Mouse (Mus musculus) liver, postnatal 0 days (tissue): Measurements from ENCODE around the gene Arf3. TPM values are rescaled to one million over a fixed set of nuclear protein-coding genes. Genes with fewer than 3 reads are reported as not detected.

ENCODE experiments used
- ATAC-seq: fragments of 200-750 bp; cut with Nextera tagmentation; 2 replicates; pipeline ENCODE4 v1.8.0; 2017; ENCODE audit warnings: mild to moderate bottlenecking, moderate library complexity
- DNase-seq: peaks from one replicate; pipeline ENCODE4 v3.0.0-alpha.2; 2016
- H3K27ac ChIP-seq: fragments of 300-500 bp; sonication (generic); 2 replicates; pipeline ENCODE4 v1.5.1; 2014; ENCODE audit warnings: antibody characterized with exemption, moderate library complexity, mild to moderate bottlenecking, low read depth
- H3K27me3 ChIP-seq: fragments of 300-500 bp; sonication (generic); 2 replicates; pipeline ENCODE4 v1.6.1; 2014; ENCODE audit warnings: low read length, control low read depth, mixed read lengths; ENCODE audit not compliant: insufficient read depth
- H3K36me3 ChIP-seq: fragments of 300-500 bp; sonication (generic); replicated peaks from 2 replicates; pipeline ENCODE4 v1.6.1; 2014; ENCODE audit warnings: mild to moderate bottlenecking, control low read depth, low read length, moderate library complexity, mixed read lengths; ENCODE audit not compliant: insufficient read depth
- H3K4me1 ChIP-seq: fragments of 300-500 bp; sonication (generic); 2 replicates; pipeline ENCODE4 v1.6.1; 2014; ENCODE audit warnings: antibody characterized with exemption, mild to moderate bottlenecking, control low read depth; ENCODE audit not compliant: insufficient read depth
- H3K4me2 ChIP-seq: fragments of 300-500 bp; sonication (generic); 2 replicates; pipeline ENCODE4 v1.6.1; 2014; ENCODE audit warnings: low read depth, mild to moderate bottlenecking, low read length, moderate library complexity, mixed read lengths
- H3K4me3 ChIP-seq: fragments of 300-500 bp; sonication (generic); 2 replicates; pipeline ENCODE4 v1.5.1; 2014; ENCODE audit warnings: low read depth, low read length
- H3K9ac ChIP-seq: fragments of 300-500 bp; sonication (generic); replicated peaks from 2 replicates; pipeline ENCODE4 v1.6.1; 2014; ENCODE audit warnings: mild to moderate bottlenecking, moderate library complexity
- H3K9me3 ChIP-seq: fragments of 300-500 bp; sonication (generic); 2 replicates; pipeline ENCODE4 v1.6.1; 2016; ENCODE audit warnings: mild to moderate bottlenecking, control low read depth, low read length, mixed read lengths
- CTCF ChIP-seq: sonication (generic); IDR thresholded peaks from 2 replicates; pipeline ENCODE4 v1.5.1; 2016; ENCODE audit warnings: antibody characterized with exemption, low read depth
- EP300 ChIP-seq: IDR thresholded peaks from 2 replicates; pipeline ENCODE4 v1.6.1; 2016; ENCODE audit warnings: antibody characterized with exemption, low read depth, mild to moderate bottlenecking
- WGBS: fragments of 180-500 bp; shearing (Covaris S2); extraction: QIAGEN DNeasy Blood & Tissue Kit; methylation state at CpG from one replicate; pipeline ENCODE4 v1.1.7; 2014; ENCODE audit not compliant: insufficient replicate concordance; 5-methylcytosine and 5-hydroxymethylcytosine counted together
- polyA plus RNA-seq: library from polyadenylated mRNA; unstranded; fragments of >200 nt; fragmentation: Nextera tagmentation; extraction: Ambion mirVana; gene quantifications from 2 replicates; pipeline ENCODE4 v1.2.1, GENCODE M21; 2015

The Arf3 gene
- polyA plus RNA-seq, 1 experiment from 2014 or later = 10.4 TPM

GRCm38 (mm10) chr15:98738796-98739195 is 24.2 kb downstream of the Arf3 start:
- Histone ChIP-seq H3K27ac (no peak overlapping the region), H3K4me2 (no peak overlapping the region), H3K9me3 (no peaks in the 10 kb centered on the region), H3K9ac (no peak overlapping the region), H3K4me3 (no peak overlapping the region), H3K27me3 (no peaks in the 10 kb centered on the region), H3K36me3 (peaks cover 27% of the 10 kb centered on the region), H3K4me1 (0 out of 2 replicates have a peak, but pooled peaks cover 2% of the 10 kb centered on the region)
- TF ChIP-seq EP300 (no peak), CTCF (peak; percentile 52)
- 46% methylated on average over 4 of the region's 4 CpGs for WGBS
- ATAC-seq (no peak), DNase-seq (no peak)

GRCm38 (mm10) chr15:98737881-98738280 is 25.1 kb downstream of the Arf3 start:
- Histone ChIP-seq H3K36me3 (peaks cover 27% of the 10 kb centered on the region), H3K27me3 (no peaks in the 10 kb centered on the region), H3K4me2 (no peak overlapping the region), H3K4me1 (peaks cover 7% of the 10 kb centered on the region; the same call in 1 of the 2 replicates), H3K4me3 (no peak overlapping the region), H3K9ac (no peak overlapping the region), H3K27ac (no peak overlapping the region), H3K9me3 (no peaks in the 10 kb centered on the region)
- ATAC-seq (peak; percentile 67), DNase-seq (peak; percentile 38)
- no peak for TF ChIP-seq EP300
- peak; percentile 67 for TF ChIP-seq CTCF

GRCm38 (mm10) chr15:98736521-98736920 is 26.5 kb downstream of the Arf3 start:
- H3K36me3 ChIP-seq = peaks cover 24% of the 10 kb centered on the region

GRCm38 (mm10) chr15:98733976-98734566 is 28.9 kb downstream of the Arf3 start:
- Histone ChIP-seq H3K9ac (no peak overlapping the region), H3K4me2 (no peak overlapping the region), H3K4me3 (no peak overlapping the region)

More at GRCm38 (mm10) chr15:98736521-98736920, 26.5 kb downstream of the Arf3 start:
- Histone ChIP-seq H3K4me3 (no peak overlapping the region), H3K4me1 (peaks cover 12% of the 10 kb centered on the region), H3K27ac (no peak overlapping the region), H3K27me3 (no peaks in the 10 kb centered on the region), H3K4me2 (no peak overlapping the region), H3K9me3 (no peaks in the 10 kb centered on the region), H3K9ac (no peak overlapping the region)
- DNase-seq (no peak), ATAC-seq (no peak)
- 83% methylated on average over 10 of the region's 10 CpGs for WGBS
- TF ChIP-seq CTCF (no peak), EP300 (no peak)

GRCm38 (mm10) chr15:98733370-98733769 is 29.6 kb downstream of the Arf3 start:
- no peaks in the 10 kb centered on the region for H3K27me3 ChIP-seq
- DNase-seq = no peak

More at GRCm38 (mm10) chr15:98733976-98734566, 28.9 kb downstream of the Arf3 start:
- Histone ChIP-seq H3K9me3 (no peaks in the 10 kb centered on the region), H3K27ac (0 out of 2 replicates have a peak overlapping the region, but pooled peaks have one; percentile 19), H3K27me3 (no peaks in the 10 kb centered on the region), H3K4me1 (peaks cover 12% of the 10 kb centered on the region), H3K36me3 (0 out of 2 replicates have a peak, but pooled peaks cover 1% of the 10 kb centered on the region)
- DNase-seq = no peak
- no peak for TF ChIP-seq CTCF
- no peak for TF ChIP-seq EP300
- ATAC-seq = no peak
- WGBS = 57% methylated on average over 5 of the region's 5 CpGs

GRCm38 (mm10) chr15:98732006-98732531 is 30.9 kb downstream of the Arf3 start:
- no peak overlapping the region for H3K9ac ChIP-seq
- H3K36me3 ChIP-seq = no peaks in the 10 kb centered on the region
- peaks cover 26% of the 10 kb centered on the region for H3K4me1 ChIP-seq
- H3K4me3 ChIP-seq = no peak overlapping the region
- H3K27me3 ChIP-seq = no peaks in the 10 kb centered on the region
- WGBS = 47% methylated on average over 8 of the region's 8 CpGs
- no peak overlapping the region for H3K4me2 ChIP-seq
- no peak overlapping the region for H3K27ac ChIP-seq
- ATAC-seq (peak; percentile 12; the same call in 1 of the 2 replicates), DNase-seq (peak; percentile 23)
- no peak for TF ChIP-seq EP300
- TF ChIP-seq CTCF = no peak
- H3K9me3 ChIP-seq = no peaks in the 10 kb centered on the region

More at GRCm38 (mm10) chr15:98733370-98733769, 29.6 kb downstream of the Arf3 start:
- TF ChIP-seq EP300 (no peak), CTCF (no peak)
- peak; percentile 60 for ATAC-seq
- H3K36me3 ChIP-seq = no peaks in the 10 kb centered on the region
- H3K27ac ChIP-seq = no peak overlapping the region
- no peak overlapping the region for H3K4me3 ChIP-seq
- 32% methylated on average over 6 of the region's 6 CpGs for WGBS
- peaks cover 14% of the 10 kb centered on the region for H3K4me1 ChIP-seq
- H3K9me3 ChIP-seq = no peaks in the 10 kb centered on the region
- H3K9ac ChIP-seq = no peak overlapping the region
- no peak overlapping the region for H3K4me2 ChIP-seq
